Mouse (Mus musculus): ENCODE measurements around the gene Hcrtr2.

DNA sequence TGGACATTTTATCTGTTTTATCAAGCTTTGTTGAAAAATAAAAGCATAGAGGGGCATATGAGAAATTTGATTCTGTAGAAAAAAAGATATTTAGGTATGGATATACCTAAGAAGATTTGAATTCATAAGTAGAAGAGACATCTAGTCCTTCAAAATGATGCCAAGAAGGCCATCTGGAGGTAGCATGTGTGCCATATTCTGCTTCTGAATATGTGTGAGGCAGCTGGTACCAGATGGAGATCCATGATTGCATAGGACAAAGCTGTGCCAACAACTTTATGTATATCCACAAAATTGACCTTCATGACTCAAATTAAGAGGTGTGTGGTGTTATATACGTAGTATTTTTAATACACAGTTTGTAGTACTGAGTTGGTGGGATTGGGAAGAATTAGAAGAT lies 7.4 kb upstream of the Hcrtr2 start:
- TF ChIP-seq CTCF (IDR thresholded peaks at IDR 0.05; ENCODE audit: low read depth), result no peak
- no peak for TF ChIP-seq EP300 (IDR thresholded peaks at IDR 0.05; ENCODE audit: low read depth)
